Mouse (Mus musculus) small intestine, adult 2 months (tissue): ENCODE results near the gene Sirt6. TPM values are rescaled to one million over a fixed set of nuclear protein-coding genes. Genes with fewer than 3 reads are reported as not detected.

ENCODE experiments used
- H3K27ac ChIP-seq: fragments of 200-500 bp; 2 replicates; pipeline ENCODE4 v1.5.1; 2012; ENCODE audit warnings: low read depth, low read length, control low read depth, inconsistent platforms; ENCODE audit not compliant: insufficient read depth
- H3K27me3 ChIP-seq: fragments of 200-500 bp; 2 replicates; pipeline ENCODE4 v1.6.1; 2012; ENCODE audit warnings: mild to moderate bottlenecking, moderate library complexity, low read length, inconsistent platforms; ENCODE audit not compliant: control insufficient read depth, insufficient read depth
- H3K36me3 ChIP-seq: fragments of 200-500 bp; 2 replicates; pipeline ENCODE4 v1.6.1; 2012; ENCODE audit warnings: mild to moderate bottlenecking, low read length, control low read depth, inconsistent platforms; ENCODE audit not compliant: control insufficient read depth, insufficient read depth
- H3K4me1 ChIP-seq: fragments of 200-500 bp; 2 replicates; pipeline ENCODE4 v1.6.1; 2012; ENCODE audit warnings: low read length, inconsistent platforms, mixed read lengths; ENCODE audit not compliant: control insufficient read depth, insufficient read depth, insufficient read length
- H3K4me3 ChIP-seq: fragments of 200-500 bp; 2 replicates; pipeline ENCODE4 v1.5.1; 2012; ENCODE audit warnings: low read depth, mild to moderate bottlenecking, control low read depth, inconsistent platforms, low read length, moderate library complexity
- CTCF ChIP-seq: fragments of 200-500 bp; IDR thresholded peaks from 2 replicates; pipeline ENCODE4 v1.5.1; 2012; ENCODE audit warnings: low read depth, mild to moderate bottlenecking, control low read depth, inconsistent platforms, low read length, moderate library complexity, mixed read lengths; ENCODE audit not compliant: insufficient replicate concordance, insufficient read length; ENCODE audit errors: extremely low read depth
- POLR2A ChIP-seq: fragments of 200-500 bp; IDR thresholded peaks from 2 replicates; pipeline ENCODE4 v1.6.1; 2012; ENCODE audit warnings: low read depth, mild to moderate bottlenecking, control low read depth, inconsistent platforms, low read length, moderate library complexity
- WGBS: fragments of 180-500 bp; shearing (Covaris S2); methylation state at CpG from one replicate; pipeline ENCODE4 v1.1.7; 2018; 5-methylcytosine and 5-hydroxymethylcytosine counted together
- polyA plus RNA-seq: library from polyadenylated mRNA; depleted of rRNA; stranded (reverse); fragments of >200 nt; gene quantifications from 2 replicates; pipeline ENCODE4 v1.2.3, GENCODE M21; 2012

Gene Sirt6
- polyA plus RNA-seq, 1 experiment, result 34.7 TPM

DNA sequence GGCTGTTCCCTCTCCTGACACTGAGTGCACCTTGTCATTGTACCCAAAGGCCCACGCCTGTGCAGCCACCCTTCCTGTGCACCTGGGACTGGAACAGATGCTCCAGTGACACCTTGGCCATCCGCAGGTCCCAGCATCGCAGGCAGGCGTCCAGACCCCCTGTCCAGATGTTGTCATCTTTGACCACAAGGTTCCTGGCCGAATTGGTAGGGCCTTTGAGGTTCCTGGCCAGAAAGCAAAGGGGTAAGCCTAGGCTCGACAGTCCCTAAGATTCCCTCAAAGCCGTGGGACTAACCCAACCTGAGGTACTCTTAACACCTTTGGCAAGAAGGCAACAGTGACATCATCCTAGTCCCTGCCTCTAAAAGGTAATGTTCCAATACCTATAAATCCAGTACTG lies 35.0 kb downstream of the Sirt6 start:
- Histone ChIP-seq H3K27ac (no peak overlapping the region), H3K36me3 (no peaks in the 10 kb centered on the region), H3K4me1 (peaks cover 8% of the 10 kb centered on the region; the same call in 1 of the 2 replicates), H3K27me3 (no peaks in the 10 kb centered on the region), H3K4me3 (no peak overlapping the region)
- 75% methylated on average over 7 of the region's 7 CpGs for WGBS
- no peak for TF ChIP-seq CTCF

DNA sequence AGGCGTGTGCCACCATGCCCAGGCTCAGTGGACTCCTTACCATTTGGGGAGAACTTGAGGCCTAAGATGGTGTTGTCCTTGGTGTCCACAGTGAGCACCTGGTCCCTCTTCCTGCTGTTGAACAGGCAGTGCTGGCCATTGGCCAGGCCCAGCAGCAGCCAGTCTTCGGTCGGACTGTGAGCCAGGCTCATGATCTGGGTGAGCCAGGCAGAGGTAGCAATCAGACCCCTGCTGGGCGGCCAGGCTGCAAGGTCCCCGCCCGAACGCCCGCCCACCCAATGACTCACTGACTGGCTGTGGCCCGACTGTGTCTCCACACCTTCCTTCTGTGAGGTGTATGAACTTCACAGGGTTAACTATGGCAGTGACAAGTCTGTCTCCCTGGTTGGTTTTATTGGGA lies 35.8 kb downstream of the Sirt6 start:
- no peak overlapping the region for H3K4me3 ChIP-seq
- no peaks in the 10 kb centered on the region for H3K36me3 ChIP-seq
- 39% methylated on average over 9 of the region's 9 CpGs for WGBS

DNA sequence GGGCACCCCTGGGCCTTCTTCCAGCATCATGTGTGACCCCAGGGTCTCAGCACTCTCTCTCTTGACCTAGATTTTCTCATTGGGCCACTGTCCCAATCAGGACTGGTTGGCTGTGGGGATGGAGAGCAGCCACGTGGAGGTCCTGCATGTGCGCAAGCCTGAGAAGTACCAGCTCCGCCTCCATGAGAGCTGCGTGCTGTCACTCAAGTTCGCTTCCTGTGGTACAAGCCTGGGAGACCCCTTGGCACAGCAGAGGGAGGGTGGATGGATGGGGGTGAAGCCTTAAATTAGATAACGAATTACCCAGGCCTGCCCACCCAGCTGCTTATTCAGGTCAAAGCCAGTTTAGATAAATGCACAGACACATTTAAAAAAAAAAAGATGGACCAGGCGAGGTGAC lies 38.9 kb downstream of the Sirt6 start:
- 82% methylated on average over 7 of the region's 7 CpGs for WGBS
- H3K4me3 ChIP-seq, result no peak overlapping the region
- no peaks in the 10 kb centered on the region for H3K4me1 ChIP-seq
- TF ChIP-seq POLR2A (no peak), CTCF (no peak)
- no peak overlapping the region for H3K27ac ChIP-seq
- no peaks in the 10 kb centered on the region for H3K27me3 ChIP-seq
- no peaks in the 10 kb centered on the region for H3K36me3 ChIP-seq

More for the DNA sequence above, 35.8 kb downstream of the Sirt6 start:
- TF ChIP-seq CTCF, result no peak
- TF ChIP-seq POLR2A, result no peak
- Histone ChIP-seq H3K27ac (no peak overlapping the region), H3K4me1 (peaks cover 4% of the 10 kb centered on the region; the same call in 1 of the 2 replicates), H3K27me3 (no peaks in the 10 kb centered on the region)

DNA sequence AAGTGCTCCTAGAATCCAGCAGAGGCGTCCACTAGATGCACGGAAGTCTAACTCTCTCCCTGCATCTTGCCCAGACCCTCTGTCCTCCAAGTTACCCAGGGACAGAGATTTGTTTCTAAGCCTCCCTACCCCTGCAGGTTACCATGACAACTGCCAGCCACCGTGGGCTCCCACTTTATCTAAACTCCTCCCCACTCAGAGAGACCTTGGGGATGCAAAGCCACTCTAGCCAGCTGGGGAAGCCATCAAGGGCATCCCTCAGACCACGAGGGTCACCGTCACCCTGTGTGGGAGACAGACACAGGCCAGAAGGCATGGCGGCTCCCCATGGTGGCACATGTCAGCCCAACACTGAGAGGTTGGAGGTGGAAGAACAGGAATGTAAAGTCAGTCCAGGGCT lies 44.2 kb downstream of the Sirt6 start:
- Histone ChIP-seq H3K4me1 (peaks cover 1% of the 10 kb centered on the region; the same call in 1 of the 2 replicates), H3K36me3 (no peaks in the 10 kb centered on the region), H3K4me3 (no peak overlapping the region), H3K27me3 (no peaks in the 10 kb centered on the region), H3K27ac (no peak overlapping the region)
- TF ChIP-seq POLR2A (no peak), CTCF (no peak)
- 74% methylated on average over 6 of the region's 6 CpGs for WGBS

DNA sequence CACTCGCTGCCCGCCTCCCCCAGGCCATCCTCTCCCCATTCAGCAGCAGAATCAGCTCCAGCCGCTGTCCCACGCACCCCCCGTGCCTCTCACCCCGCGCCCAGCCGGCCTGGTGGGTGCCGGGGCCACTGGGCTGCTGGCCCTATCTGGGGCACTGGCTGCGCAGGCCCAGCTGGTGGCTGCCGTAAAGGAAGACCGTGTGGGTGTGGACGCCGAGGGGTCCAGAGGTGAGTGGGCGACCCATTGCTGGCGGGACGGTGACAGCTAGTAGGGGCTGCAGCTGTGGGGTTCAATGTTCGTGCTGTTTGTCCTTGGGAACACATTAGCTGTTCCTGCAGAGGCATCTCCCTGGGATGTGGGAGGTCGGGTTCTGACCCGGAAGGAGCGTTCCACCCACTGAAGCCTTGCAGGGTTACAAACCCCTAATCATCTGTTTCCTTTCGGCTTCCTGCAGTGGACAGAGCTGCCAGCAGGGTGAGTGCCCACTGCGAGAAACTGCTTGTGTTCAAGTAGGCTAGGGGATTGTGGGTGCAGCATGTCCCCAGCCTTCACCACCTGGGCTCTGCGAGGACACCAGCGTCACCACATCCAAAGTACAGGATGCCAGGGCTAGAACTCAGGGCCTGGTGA lies 47.0 kb downstream of the Sirt6 start:
- TF ChIP-seq POLR2A (no peak), CTCF (no peak)
- Histone ChIP-seq H3K36me3 (no peaks in the 10 kb centered on the region), H3K27me3 (no peaks in the 10 kb centered on the region), H3K4me1 (peaks cover 2% of the 10 kb centered on the region; the same call in 1 of the 2 replicates), H3K27ac (no peak overlapping the region), H3K4me3 (peak overlapping the region; percentile 2; the same call in 1 of the 2 replicates)
- 64% methylated on average over 25 of the region's 25 CpGs for WGBS

DNA sequence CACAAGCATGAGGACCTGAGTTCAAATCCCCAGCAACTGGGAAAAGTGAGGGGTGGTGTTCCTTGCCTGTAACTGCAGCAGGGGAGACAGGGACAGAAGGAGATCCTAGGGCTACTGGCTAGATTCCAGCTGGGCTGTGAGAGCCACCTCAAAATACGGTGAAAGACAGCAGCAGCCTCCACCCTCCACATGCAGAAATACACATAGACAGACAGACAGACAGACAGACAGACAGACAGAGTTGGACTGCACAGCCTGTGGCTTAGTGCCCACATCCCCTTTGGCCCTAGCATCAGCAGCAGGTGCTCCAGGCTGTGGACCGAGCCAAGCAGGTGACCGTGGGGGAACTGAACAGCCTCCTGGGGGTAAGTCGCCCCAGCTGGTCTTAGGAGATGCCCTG lies 47.6 kb downstream of the Sirt6 start:
- H3K27me3 ChIP-seq, result peaks cover 5% of the 10 kb centered on the region
- no peaks in the 10 kb centered on the region for H3K36me3 ChIP-seq
- H3K27ac ChIP-seq, result no peak overlapping the region
- peaks cover 5% of the 10 kb centered on the region for H3K4me1 ChIP-seq
- no peak for TF ChIP-seq POLR2A
- TF ChIP-seq CTCF, result no peak
- no peak overlapping the region for H3K4me3 ChIP-seq
- WGBS, result 61% methylated on average over 4 of the region's 4 CpGs

DNA sequence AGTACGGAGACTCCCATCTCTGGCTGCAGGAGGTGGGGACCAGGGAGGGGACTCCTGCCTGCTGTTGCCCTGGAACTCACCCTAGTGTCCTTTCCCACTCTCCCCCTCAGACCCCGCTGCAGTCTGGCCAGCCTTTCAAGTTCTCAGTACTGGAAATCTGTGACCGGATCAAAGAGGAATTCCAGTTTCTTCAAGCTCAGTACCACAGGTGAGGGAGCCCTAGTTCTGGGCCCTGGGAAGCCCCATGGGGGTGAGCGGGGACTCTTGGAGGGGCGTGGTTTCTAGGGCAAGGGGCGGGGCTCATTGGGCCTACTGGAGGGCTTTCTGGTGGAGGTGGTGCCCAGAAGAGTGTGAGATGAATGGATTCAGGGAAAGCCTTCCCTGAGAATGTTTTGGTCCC lies 51.9 kb downstream of the Sirt6 start:
- Histone ChIP-seq H3K4me3 (peak overlapping the region; percentile 66), H3K4me1 (peaks cover 10% of the 10 kb centered on the region), H3K27me3 (peaks cover 8% of the 10 kb centered on the region), H3K27ac (no peak overlapping the region), H3K36me3 (no peaks in the 10 kb centered on the region)
- TF ChIP-seq POLR2A (no peak), CTCF (no peak)
- 9% methylated on average over 6 of the region's 6 CpGs for WGBS

DNA sequence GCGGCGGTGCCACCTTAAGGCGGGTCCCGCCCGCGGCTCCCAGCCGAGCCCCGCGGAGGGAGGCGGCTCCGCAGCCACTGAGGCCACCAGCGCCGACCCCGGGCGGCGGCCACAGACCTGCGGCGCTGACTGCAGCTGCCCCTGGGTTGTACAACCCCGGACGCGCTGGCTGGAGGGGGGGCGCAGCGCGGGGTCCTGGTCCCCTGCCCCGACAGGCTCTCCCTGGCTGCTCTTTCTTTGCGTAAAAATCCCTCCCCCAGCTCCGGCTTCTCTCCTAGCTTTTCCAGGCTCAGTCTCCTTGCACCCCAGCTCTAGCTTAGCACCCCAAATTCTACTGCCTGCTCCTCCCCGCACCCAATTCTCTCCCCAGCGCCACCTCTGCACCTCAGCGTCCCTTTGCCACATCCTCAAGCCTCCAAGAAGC lies 52.4 kb downstream of the Sirt6 start:
- no peak overlapping the region for H3K27ac ChIP-seq
- peaks cover 8% of the 10 kb centered on the region for H3K27me3 ChIP-seq
- H3K4me1 ChIP-seq, result peaks cover 10% of the 10 kb centered on the region
- peak overlapping the region; percentile 66 for H3K4me3 ChIP-seq
- H3K36me3 ChIP-seq, result no peaks in the 10 kb centered on the region
- under 1% methylated on average over 30 of the region's 30 CpGs for WGBS
- TF ChIP-seq POLR2A, result no peak
- no peak for TF ChIP-seq CTCF
